ENCODE assay signal across 12 mouse cellular contexts in genomic region chr16:29787633-29788511, GRCm38 (mm10).
DNase-seq lines count a peak whose midpoint lies in the region; ATAC-seq lines count a peak whose summit lies in the region.
"Had no signal": no experiment of that assay in that cellular context is flagged by ENCODE, and none has a peak within 500 bp of the region (broad histone marks: within the 10 kb centered on the region; RNA-seq: fewer than 3 reads in every experiment).

No protein-coding gene starts in this region.

- no peaks in the 10 kb centered on the region for H3K36me3 ChIP-seq in kidney, embryonic 14.5 days (ENCODE audit: control insufficient read depth, insufficient read depth, low read length)
- H3K36me3 ChIP-seq in liver, embryonic 15.5 days (replicated peaks) = no peaks in the 10 kb centered on the region
- no peaks in the 10 kb centered on the region for H3K36me3 ChIP-seq in forebrain, embryonic 16.5 days (ENCODE audit: control insufficient read depth, insufficient read depth)
- H3K36me3 ChIP-seq: midbrain, embryonic 12.5 days had no signal

- H3K4me2 ChIP-seq in kidney, embryonic 14.5 days (replicated peaks; ENCODE audit: low read depth, low read length) = peak overlapping the region; percentile 8; the same call in 1 of the 2 replicates
- peak overlapping the region; percentile 30; the same call in 1 of the 2 replicates for H3K4me2 ChIP-seq in liver, embryonic 15.5 days
- H3K4me2 ChIP-seq in forebrain, embryonic 16.5 days (ENCODE audit: low read length) = no peak overlapping the region
- H3K4me2 ChIP-seq: midbrain, embryonic 12.5 days had no signal

- DNase-seq in urinary bladder, postnatal 14 days (ENCODE audit: low spot score) = peak; percentile 57
- no peak for DNase-seq in urinary bladder, postnatal 4 days (ENCODE audit: low spot score in 2 of 2)
- DNase-seq in thymus, adult 18-20 months = no peak
- no peak for DNase-seq in B cell, adult 2 months
- no peak for DNase-seq in thymus, postnatal 4 days
- DNase-seq: cerebellum, postnatal 10 days had no signal

- ATAC-seq in kidney, embryonic 14.5 days (ENCODE audit: low FRiP score, low TSS enrichment) = peak; percentile 84
- ATAC-seq in liver, embryonic 15.5 days (ENCODE audit: insufficient read depth) = peak; percentile 84
- ATAC-seq in forebrain, embryonic 16.5 days = no peak

- no peak overlapping the region for H3K9ac ChIP-seq in kidney, embryonic 14.5 days (ENCODE audit: low read depth, low read length)
- H3K9ac ChIP-seq in liver, embryonic 15.5 days = no peak overlapping the region
- no peak overlapping the region for H3K9ac ChIP-seq in forebrain, embryonic 16.5 days (replicated peaks; ENCODE audit: low read depth, low read length)
- H3K9ac ChIP-seq: midbrain, embryonic 12.5 days had no signal

- H3K27me3 ChIP-seq in kidney, embryonic 14.5 days (ENCODE audit: control insufficient read depth, insufficient read depth, low read length) = no peaks in the 10 kb centered on the region
- H3K27me3 ChIP-seq in liver, embryonic 15.5 days = no peaks in the 10 kb centered on the region
- H3K27me3 ChIP-seq in forebrain, embryonic 16.5 days (replicated peaks; ENCODE audit: control insufficient read depth, insufficient read depth, low read length) = no peaks in the 10 kb centered on the region
- H3K27me3 ChIP-seq: CH12.LX had no signal

- H3K9me3 ChIP-seq in kidney, embryonic 14.5 days (ENCODE audit: control insufficient read depth, low read length) = peaks cover 3% of the 10 kb centered on the region; the same call in 1 of the 2 replicates
- no peaks in the 10 kb centered on the region for H3K9me3 ChIP-seq in liver, embryonic 15.5 days (replicated peaks)
- no peaks in the 10 kb centered on the region for H3K9me3 ChIP-seq in forebrain, embryonic 16.5 days (ENCODE audit: control insufficient read depth, low read length)

- peaks cover 3% of the 10 kb centered on the region; the same call in 1 of the 2 replicates for H3K4me1 ChIP-seq in kidney, embryonic 14.5 days (ENCODE audit: control insufficient read depth, insufficient read depth, low read length)
- peaks cover 21% of the 10 kb centered on the region for H3K4me1 ChIP-seq in liver, embryonic 15.5 days (replicated peaks)
- H3K4me1 ChIP-seq in forebrain, embryonic 16.5 days (replicated peaks; ENCODE audit: control insufficient read depth, insufficient read depth, low read length) = no peaks in the 10 kb centered on the region
- H3K4me1 ChIP-seq: midbrain, embryonic 12.5 days had no signal

- H3K4me3 ChIP-seq in kidney, embryonic 14.5 days (ENCODE audit: low read length) = no peak overlapping the region
- H3K4me3 ChIP-seq in liver, embryonic 15.5 days (replicated peaks) = no peak overlapping the region
- H3K4me3 ChIP-seq in forebrain, embryonic 16.5 days (replicated peaks; ENCODE audit: low read length) = no peak overlapping the region
- H3K4me3 ChIP-seq: erythroblast, embryonic 14.5 days; midbrain, embryonic 12.5 days had no signal

- peak overlapping the region; percentile 94 for H3K27ac ChIP-seq in kidney, embryonic 14.5 days (ENCODE audit: low read depth, low read length)
- H3K27ac ChIP-seq in liver, embryonic 15.5 days (replicated peaks) = peak overlapping the region; percentile 75
- H3K27ac ChIP-seq in forebrain, embryonic 16.5 days (ENCODE audit: low read length) = no peak overlapping the region
- H3K27ac ChIP-seq: midbrain, embryonic 12.5 days had no signal

- WGBS in kidney, embryonic 14.5 days = 59% methylated on average over 5 of the region's 5 CpGs
- WGBS in liver, embryonic 15.5 days (ENCODE audit: insufficient replicate concordance) = 44% methylated on average over 5 of the region's 5 CpGs
- 83% methylated on average over 5 of the region's 5 CpGs for WGBS in forebrain, embryonic 16.5 days
